Mouse (Mus musculus) limb, embryonic 13.5 days (tissue): ENCODE data around the gene Rarg. TPM values are rescaled to one million over a fixed set of nuclear protein-coding genes. Genes with fewer than 3 reads are reported as not detected.

Experiments used
- ATAC-seq: fragments of 200-750 bp; cut with Nextera tagmentation; 2 replicates; pipeline ENCODE4 v1.8.0; 2017; ENCODE audit warnings: low read depth, moderate number of reproducible peaks, moderate TSS enrichment; ENCODE audit not compliant: low FRiP score
- H3K27ac ChIP-seq: fragments of 300-500 bp; sonication (generic); 2 replicates; pipeline ENCODE4 v1.5.1; 2015; ENCODE audit warnings: inconsistent platforms, mild to moderate bottlenecking, moderate library complexity
- H3K27me3 ChIP-seq: fragments of 300-500 bp; sonication (generic); 2 replicates; pipeline ENCODE4 v1.6.1; 2015; ENCODE audit warnings: mild to moderate bottlenecking, inconsistent platforms
- H3K36me3 ChIP-seq: fragments of 300-500 bp; sonication (generic); 2 replicates; pipeline ENCODE4 v1.6.1; 2015; ENCODE audit warnings: inconsistent platforms, mild to moderate bottlenecking, moderate library complexity
- H3K4me1 ChIP-seq: fragments of 300-500 bp; sonication (generic); 2 replicates; pipeline ENCODE4 v1.6.1; 2015; ENCODE audit warnings: inconsistent platforms
- H3K4me2 ChIP-seq: fragments of 300-500 bp; sonication (generic); replicated peaks from 2 replicates; pipeline ENCODE4 v1.6.1; 2015; ENCODE audit warnings: inconsistent platforms, mild to moderate bottlenecking, moderate library complexity
- H3K4me3 ChIP-seq: fragments of 300-500 bp; sonication (generic); 2 replicates; pipeline ENCODE4 v1.5.1; 2015; ENCODE audit warnings: moderate library complexity, mild to moderate bottlenecking, inconsistent platforms
- H3K9ac ChIP-seq: fragments of 300-500 bp; sonication (generic); 2 replicates; pipeline ENCODE4 v1.6.1; 2015; ENCODE audit warnings: mild to moderate bottlenecking, inconsistent platforms
- H3K9me3 ChIP-seq: fragments of 300-500 bp; sonication (generic); 2 replicates; pipeline ENCODE4 v1.6.1; 2016; ENCODE audit warnings: inconsistent platforms
- WGBS: fragments of 180-500 bp; shearing (Covaris S2); methylation state at CpG from one replicate; pipeline ENCODE4 v1.1.7; 2015; 5-methylcytosine and 5-hydroxymethylcytosine counted together
- polyA plus RNA-seq: library from polyadenylated mRNA; unstranded; fragments of >200 nt; fragmentation: Nextera tagmentation; extraction: Ambion mirVana; gene quantifications from 2 replicates; pipeline ENCODE4 v1.2.1, GENCODE M21; 2015

The Rarg gene
- polyA plus RNA-seq, 1 experiment from 2014 or later: 145 TPM

GRCm38 (mm10) chr15:102278726-102279091, 21.4 kb upstream of the Rarg start:
- peak overlapping the region; percentile 78 for H3K9ac ChIP-seq
- peak overlapping the region; percentile 73 for H3K27ac ChIP-seq
- H3K4me2 ChIP-seq: peak overlapping the region; percentile 93
- 38% methylated on average over 7 of the region's 7 CpGs for WGBS
- H3K4me3 ChIP-seq: peak overlapping the region; percentile 67
- peaks cover 21% of the 10 kb centered on the region for H3K4me1 ChIP-seq
- no peaks in the 10 kb centered on the region for H3K27me3 ChIP-seq
- peaks cover 24% of the 10 kb centered on the region for H3K36me3 ChIP-seq
- H3K9me3 ChIP-seq: no peaks in the 10 kb centered on the region
- ATAC-seq: no peak

GRCm38 (mm10) chr15:102273982-102274716, 16.8 kb upstream of the Rarg start:
- Histone ChIP-seq H3K27ac (no peak overlapping the region), H3K9me3 (no peaks in the 10 kb centered on the region), H3K36me3 (no peaks in the 10 kb centered on the region), H3K4me3 (no peak overlapping the region), H3K9ac (no peak overlapping the region), H3K4me1 (peaks cover 24% of the 10 kb centered on the region), H3K27me3 (no peaks in the 10 kb centered on the region), H3K4me2 (no peak overlapping the region)
- 73% methylated on average over 6 of the region's 6 CpGs for WGBS
- no peak for ATAC-seq

DNA sequence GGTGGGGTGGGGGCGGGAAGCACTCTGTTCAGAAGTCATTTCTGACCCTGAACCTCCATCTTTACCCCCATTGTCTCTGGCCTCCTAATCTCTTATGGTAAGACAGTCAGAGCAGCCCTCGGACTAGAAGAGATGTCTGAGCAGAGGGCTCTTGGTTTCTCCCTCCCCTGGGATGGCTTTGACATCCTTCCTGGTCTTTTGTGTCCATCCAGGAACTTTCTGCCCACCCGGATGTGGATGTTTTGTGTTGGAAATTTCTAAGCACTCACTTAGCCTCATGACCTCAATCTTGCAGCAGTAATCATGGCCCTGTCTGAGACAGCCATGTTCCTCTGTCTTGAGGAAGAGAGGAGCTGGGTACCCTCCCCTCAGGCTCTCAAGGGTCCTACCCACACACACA, 14.1 kb upstream of the Rarg start:
- H3K9ac ChIP-seq: no peak overlapping the region
- no peaks in the 10 kb centered on the region for H3K9me3 ChIP-seq
- WGBS: 53% methylated on average over 3 of the region's 3 CpGs
- H3K27me3 ChIP-seq: no peaks in the 10 kb centered on the region
- H3K27ac ChIP-seq: no peak overlapping the region
- no peaks in the 10 kb centered on the region for H3K36me3 ChIP-seq
- peak overlapping the region; percentile 41; the same call in 1 of the 2 replicates for H3K4me3 ChIP-seq
- H3K4me1 ChIP-seq: peaks cover 20% of the 10 kb centered on the region
- no peak for ATAC-seq
- H3K4me2 ChIP-seq: peak overlapping the region; percentile 71

DNA sequence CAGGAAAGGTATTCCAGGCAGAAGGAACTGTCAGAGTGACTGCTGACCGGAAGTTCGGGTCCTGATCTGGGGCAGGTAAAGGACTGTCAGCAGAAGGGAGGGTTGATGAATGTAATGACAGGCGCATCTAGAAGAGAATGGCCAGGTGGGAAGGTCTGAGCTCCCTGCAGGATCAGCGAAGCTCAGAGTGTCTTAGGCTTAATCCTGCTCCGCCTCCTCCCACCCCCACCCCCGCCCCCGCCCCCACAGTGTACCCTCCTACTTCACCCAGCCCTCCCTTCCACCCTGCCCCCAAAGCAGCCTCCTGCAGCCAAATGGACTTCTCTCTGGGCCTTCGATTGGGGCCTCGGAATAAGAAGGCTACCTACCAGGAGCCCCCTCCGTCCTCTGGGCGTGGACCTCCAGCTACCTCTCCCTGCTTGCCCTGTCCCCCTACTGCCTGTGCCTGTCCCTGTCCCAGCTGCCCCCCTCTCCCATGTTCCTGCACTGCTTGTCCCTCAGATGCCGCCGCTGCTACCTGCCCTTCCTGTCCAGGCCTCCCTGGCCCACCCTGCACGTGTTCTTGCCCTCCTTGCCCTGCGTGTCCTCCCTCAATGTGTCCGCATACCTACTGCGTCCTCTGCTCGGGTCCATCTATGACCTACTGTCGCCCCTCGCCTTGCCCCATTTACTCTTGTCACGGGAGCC, 13.1 kb upstream of the Rarg start, which contains the start of gene Gm9918:
TSS of gene Gm9918 (plus strand) at position 290 of the 687 bp plus-strand sequence.
- H3K9me3 ChIP-seq: no peaks in the 10 kb centered on the region
- H3K27ac ChIP-seq: no peak within 1 kb of the TSS
- ATAC-seq: 0 out of 2 replicates have a peak, but pooled peaks have one; percentile 44
- no peaks in the 10 kb centered on the region for H3K36me3 ChIP-seq
- H3K4me3 ChIP-seq: peak within 1 kb of the TSS; percentile 41
- no peaks in the 10 kb centered on the region for H3K27me3 ChIP-seq
- peaks cover 20% of the 10 kb centered on the region for H3K4me1 ChIP-seq
- H3K9ac ChIP-seq: peak within 1 kb of the TSS; percentile 63
- 10% methylated on average over 21 of the region's 21 CpGs for WGBS
- H3K4me2 ChIP-seq: peak within 1 kb of the TSS; percentile 71

DNA sequence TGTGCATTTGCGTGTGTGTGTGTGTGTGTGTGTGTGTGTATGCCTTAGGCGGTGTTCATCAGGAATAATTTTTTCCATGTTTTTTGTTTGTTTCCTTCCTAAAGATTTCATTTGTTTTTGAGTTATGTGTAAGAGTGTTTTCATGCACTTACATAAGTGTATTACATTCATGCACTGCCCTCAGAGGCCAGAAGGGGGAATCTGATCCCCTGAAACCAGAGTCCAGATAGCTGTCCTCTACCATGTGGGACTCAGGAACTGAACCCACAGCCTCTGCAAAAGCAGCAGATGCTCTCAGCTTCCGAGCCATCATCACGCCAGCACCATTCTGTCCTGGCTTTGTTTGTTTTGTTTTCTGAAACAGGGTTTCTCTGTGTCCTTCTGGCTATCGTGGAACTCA, 8.2 kb upstream of the Rarg start:
- H3K4me3 ChIP-seq: no peak overlapping the region
- H3K9ac ChIP-seq: no peak overlapping the region
- ATAC-seq: no peak
- H3K27ac ChIP-seq: no peak overlapping the region
- no peak overlapping the region for H3K4me2 ChIP-seq
- H3K4me1 ChIP-seq: peaks cover 20% of the 10 kb centered on the region
- no peaks in the 10 kb centered on the region for H3K36me3 ChIP-seq
- 87% methylated on average over 5 of the region's 5 CpGs for WGBS
- no peaks in the 10 kb centered on the region for H3K9me3 ChIP-seq
- H3K27me3 ChIP-seq: no peaks in the 10 kb centered on the region

GRCm38 (mm10) chr15:102263037-102263436, 5.7 kb upstream of the Rarg start:
- no peak overlapping the region for H3K4me3 ChIP-seq
- WGBS: 79% methylated on average over 2 of the region's 2 CpGs
- 0 out of 2 replicates have a peak overlapping the region, but pooled peaks have one; percentile 40 for H3K27ac ChIP-seq
- H3K4me2 ChIP-seq: no peak overlapping the region
- H3K36me3 ChIP-seq: no peaks in the 10 kb centered on the region
- ATAC-seq: no peak
- no peaks in the 10 kb centered on the region for H3K27me3 ChIP-seq
- H3K9ac ChIP-seq: no peak overlapping the region
- peaks cover 36% of the 10 kb centered on the region for H3K4me1 ChIP-seq
- H3K9me3 ChIP-seq: no peaks in the 10 kb centered on the region

DNA sequence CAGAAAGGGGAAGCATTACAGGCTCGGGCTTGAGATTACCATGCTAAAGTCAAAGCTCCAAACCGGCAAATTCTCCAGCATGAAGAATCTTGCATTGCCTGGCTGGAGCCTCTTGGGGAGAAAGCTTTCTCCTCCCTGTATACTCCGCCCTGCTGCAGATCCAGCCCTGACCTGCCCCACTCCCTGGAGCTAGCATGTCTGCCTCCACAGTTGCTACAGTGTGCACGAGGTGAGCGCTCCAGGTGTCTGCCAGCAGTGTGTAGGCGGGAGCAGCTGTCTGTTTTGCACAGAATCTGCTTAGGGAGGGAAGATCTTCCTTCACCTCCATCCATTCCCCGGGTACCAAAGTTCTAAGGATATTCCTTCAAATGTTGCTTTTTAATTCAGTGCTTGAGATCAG, 5.3 kb upstream of the Rarg start:
- Histone ChIP-seq H3K27me3 (no peaks in the 10 kb centered on the region), H3K4me3 (no peak overlapping the region), H3K9ac (no peak overlapping the region), H3K36me3 (no peaks in the 10 kb centered on the region), H3K4me2 (0 out of 2 replicates have a peak overlapping the region, but pooled peaks have one; percentile 7), H3K9me3 (no peaks in the 10 kb centered on the region), H3K27ac (peak overlapping the region; percentile 40; the same call in 1 of the 2 replicates), H3K4me1 (peaks cover 41% of the 10 kb centered on the region)
- WGBS: 36% methylated on average over 7 of the region's 7 CpGs
- ATAC-seq: no peak

DNA sequence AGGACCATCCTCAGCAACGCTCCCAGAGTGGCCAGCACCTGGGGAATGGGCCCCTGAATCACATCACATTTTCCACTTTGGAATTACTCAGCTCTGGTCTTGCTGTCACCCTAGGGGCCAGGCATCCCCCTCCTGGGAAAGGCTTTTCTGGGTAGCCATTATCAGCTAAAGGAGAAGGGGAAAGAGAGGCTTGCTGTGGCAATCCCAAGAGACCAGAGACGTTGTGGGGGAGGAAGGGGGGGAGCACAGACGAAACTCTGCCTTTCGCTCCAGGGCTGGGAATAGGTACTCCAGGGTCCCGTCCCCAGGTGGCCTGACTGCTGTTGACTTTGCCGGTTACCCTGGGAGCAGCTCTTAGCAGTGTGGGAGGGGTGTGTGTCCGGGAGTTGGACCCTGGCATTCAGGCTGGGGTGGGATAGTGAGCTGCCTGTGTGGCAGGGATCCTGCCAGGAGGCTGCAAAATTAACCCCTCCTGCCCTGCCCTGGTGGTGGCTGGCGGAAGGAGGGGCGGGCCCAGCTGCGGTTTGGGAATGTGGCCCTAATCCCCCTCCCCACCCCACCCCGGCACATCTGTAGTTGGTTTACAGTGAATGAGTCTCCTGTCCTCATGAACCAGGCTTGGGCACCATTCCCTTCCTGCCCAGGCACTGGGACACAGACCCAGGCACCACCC, 1.4 kb upstream of the Rarg start:
- Histone ChIP-seq H3K27me3 (no peaks in the 10 kb centered on the region), H3K9ac (peak overlapping the region; percentile 39), H3K36me3 (peaks cover 12% of the 10 kb centered on the region), H3K4me3 (peak overlapping the region; percentile 87), H3K9me3 (no peaks in the 10 kb centered on the region), H3K27ac (peak overlapping the region; percentile 100), H3K4me2 (peak overlapping the region; percentile 91), H3K4me1 (peaks cover 69% of the 10 kb centered on the region)
- WGBS: 5% methylated on average over 11 of the region's 11 CpGs
- ATAC-seq: peak; percentile 34

DNA sequence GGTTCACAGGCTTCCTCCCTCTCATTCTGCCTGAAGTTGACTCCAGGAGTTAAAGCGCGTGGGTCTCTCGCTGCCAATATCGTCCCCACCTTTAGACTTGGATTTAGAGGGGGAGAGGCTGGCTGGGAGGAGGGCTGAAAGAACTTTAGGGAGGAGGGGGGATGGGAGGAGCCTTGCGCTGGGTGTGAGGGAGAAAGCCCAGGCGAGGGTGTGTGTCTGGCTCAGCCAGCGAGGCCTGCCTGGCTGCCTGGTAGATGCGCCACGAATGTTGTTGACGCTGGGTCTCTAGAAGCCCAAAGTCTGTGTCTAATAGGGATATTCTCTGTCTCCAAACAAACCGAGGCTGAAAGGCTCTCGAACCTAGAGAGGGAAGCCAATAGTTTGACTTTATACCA, 756 bp upstream of the Rarg start:
- H3K4me3 ChIP-seq: peak overlapping the region; percentile 87
- 2% methylated on average over 12 of the region's 12 CpGs for WGBS
- peak overlapping the region; percentile 100 for H3K27ac ChIP-seq
- H3K27me3 ChIP-seq: no peaks in the 10 kb centered on the region
- peak; percentile 64 for ATAC-seq
- peak overlapping the region; percentile 97 for H3K9ac ChIP-seq
- H3K36me3 ChIP-seq: peaks cover 19% of the 10 kb centered on the region
- peak overlapping the region; percentile 91 for H3K4me2 ChIP-seq
- H3K9me3 ChIP-seq: no peaks in the 10 kb centered on the region
- peaks cover 75% of the 10 kb centered on the region for H3K4me1 ChIP-seq

- WGBS: 4% methylated on average over 22 of the region's 22 CpGs
- Histone ChIP-seq H3K4me3 (peak overlapping the region; percentile 87), H3K9me3 (no peaks in the 10 kb centered on the region), H3K4me2 (peak overlapping the region; percentile 91), H3K9ac (peak overlapping the region; percentile 97), H3K4me1 (peaks cover 78% of the 10 kb centered on the region), H3K27ac (peak overlapping the region; percentile 100), H3K27me3 (no peaks in the 10 kb centered on the region), H3K36me3 (peaks cover 33% of the 10 kb centered on the region)
- no peak for ATAC-seq
Observed at GRCm38 (mm10) chr15:102256431-102257201, 701 bp downstream of the Rarg start.

DNA sequence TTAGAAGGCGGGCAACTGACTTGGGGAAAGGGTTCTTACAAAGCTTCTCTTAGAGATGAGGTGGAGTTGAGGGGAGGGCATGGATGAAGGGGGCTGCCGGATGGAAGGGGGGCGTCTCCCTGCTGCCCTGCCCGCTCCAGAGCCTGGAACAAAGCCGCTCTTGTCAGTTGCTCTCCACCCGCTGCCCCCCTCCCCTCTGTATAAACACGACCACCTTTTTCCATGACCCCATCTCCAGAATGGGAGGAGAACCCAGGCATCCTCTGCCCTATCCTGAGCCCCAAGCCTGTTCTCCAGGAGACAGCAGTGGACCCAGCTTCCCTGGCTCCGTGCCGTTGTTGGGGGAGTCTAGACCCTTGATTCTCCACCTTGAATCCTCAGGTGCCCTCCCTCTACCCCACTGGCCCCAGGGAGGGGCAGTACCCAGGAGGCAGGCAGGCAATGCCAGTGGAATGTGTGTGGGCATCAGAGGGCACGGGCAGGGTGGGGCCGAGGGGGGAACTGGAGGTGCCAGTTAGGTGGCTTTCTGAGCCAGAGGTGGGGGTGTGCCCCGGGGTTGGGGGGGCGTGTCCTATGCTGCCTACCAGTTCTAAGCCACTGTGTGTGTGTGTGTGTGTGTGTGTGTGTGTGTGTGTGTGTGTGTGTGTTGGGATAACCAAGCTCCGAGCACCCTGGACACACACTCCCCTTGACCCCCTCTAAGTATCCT, 1.6 kb downstream of the Rarg start:
- no peaks in the 10 kb centered on the region for H3K27me3 ChIP-seq
- H3K27ac ChIP-seq: peak overlapping the region; percentile 100
- H3K4me2 ChIP-seq: peak overlapping the region; percentile 91
- peaks cover 84% of the 10 kb centered on the region for H3K4me1 ChIP-seq
- peak; percentile 30 for ATAC-seq
- peak overlapping the region; percentile 87 for H3K4me3 ChIP-seq
- H3K36me3 ChIP-seq: peaks cover 42% of the 10 kb centered on the region
- H3K9me3 ChIP-seq: no peaks in the 10 kb centered on the region
- 24% methylated on average over 13 of the region's 14 CpGs for WGBS
- peak overlapping the region; percentile 97 for H3K9ac ChIP-seq
